Mouse (Mus musculus) C2C12 (cell line): ENCODE measurements at regions not wholly inside any gene's neighbourhood (a gene's known extent, or its start where the extent isn't known, plus 50 kb on each side); places are given as distances from the start of the nearest gene placed in this dataset.

ENCODE experiments used
- H3K27me3 ChIP-seq: one replicate; pipeline ENCODE4 v1.6.1; 2011; ENCODE audit not compliant: control insufficient read depth, insufficient read depth, insufficient read length
- H3K36me3 ChIP-seq: one replicate; pipeline ENCODE4 v1.6.1; 2011; ENCODE audit not compliant: control insufficient read depth, insufficient read depth
- H3K4me3 ChIP-seq: one replicate; pipeline ENCODE4 v1.5.1; 2011; ENCODE audit warnings: mild to moderate bottlenecking, control low read depth; ENCODE audit not compliant: poor library complexity, insufficient read depth, severe bottlenecking
- H3K79me2 ChIP-seq: one replicate; pipeline ENCODE4 v1.6.1; 2011; ENCODE audit not compliant: control insufficient read depth, insufficient read depth
- H3K79me3 ChIP-seq: one replicate; pipeline ENCODE4 v1.6.1; 2011; ENCODE audit warnings: low read depth, control low read depth
- H3ac ChIP-seq: one replicate; pipeline ENCODE3; 2011; ENCODE audit warnings: low read depth; ENCODE audit not compliant: control insufficient read depth, insufficient read length
- CEBPB ChIP-seq: IDR thresholded peaks from one replicate; pipeline ENCODE4 v1.6.1; 2011; ENCODE audit warnings: low read depth, mild to moderate bottlenecking, control low read depth, moderate library complexity
- CTCF ChIP-seq: IDR thresholded peaks from one replicate; pipeline ENCODE4 v1.5.1; 2011; ENCODE audit not compliant: control insufficient read depth, insufficient read depth, insufficient read length
- FOSL1 ChIP-seq: IDR thresholded peaks from one replicate; pipeline ENCODE4 v1.8.0; 2011; ENCODE audit warnings: mild to moderate bottlenecking, low read length; ENCODE audit not compliant: poor library complexity, insufficient read depth, severe bottlenecking
- MAX ChIP-seq: IDR thresholded peaks from one replicate; pipeline ENCODE4 v1.6.1; 2011; ENCODE audit warnings: mild to moderate bottlenecking, control low read depth
- MYOD1 ChIP-seq: IDR thresholded peaks from one replicate; pipeline ENCODE4 v1.6.1; 2011; ENCODE audit warnings: low read depth; ENCODE audit not compliant: control insufficient read depth, insufficient read length
- MYOG ChIP-seq: IDR thresholded peaks from one replicate; pipeline ENCODE4 v1.6.1; 2011; ENCODE audit not compliant: control insufficient read depth, insufficient read length; ENCODE audit errors: extremely low read depth
- USF1 ChIP-seq: IDR thresholded peaks from one replicate; pipeline ENCODE4 v1.6.1; 2011; ENCODE audit warnings: low read depth, mild to moderate bottlenecking, control low read depth, moderate library complexity

- TF ChIP-seq MAX (no peak), MYOG (no peak), MYOD1 (no peak), CTCF (no peak), CEBPB (no peak), FOSL1 (no peak), USF1 (no peak)
- H3ac ChIP-seq, result no peak overlapping the region
Measured at GRCm38 (mm10) chr4:131459746-131460145, 378.3 kb downstream of the Ptpru start.

GRCm38 (mm10) chr4:131461312-131461711, 376.8 kb downstream of the Ptpru start:
- no peak overlapping the region for H3K4me3 ChIP-seq
- TF ChIP-seq MYOD1, result no peak
- no peak overlapping the region for H3ac ChIP-seq
- no peaks in the 10 kb centered on the region for H3K79me2 ChIP-seq
- no peaks in the 10 kb centered on the region for H3K79me3 ChIP-seq
- H3K27me3 ChIP-seq, result no peaks in the 10 kb centered on the region
- no peaks in the 10 kb centered on the region for H3K36me3 ChIP-seq

More at GRCm38 (mm10) chr4:131459746-131460145, 378.3 kb downstream of the Ptpru start:
- no peaks in the 10 kb centered on the region for H3K79me3 ChIP-seq
- H3K4me3 ChIP-seq, result no peak overlapping the region
- no peaks in the 10 kb centered on the region for H3K79me2 ChIP-seq
- H3K36me3 ChIP-seq, result no peaks in the 10 kb centered on the region
- H3K27me3 ChIP-seq, result no peaks in the 10 kb centered on the region

- Histone ChIP-seq H3K79me2 (no peaks in the 10 kb centered on the region), H3K4me3 (no peak overlapping the region), H3ac (no peak overlapping the region), H3K79me3 (no peaks in the 10 kb centered on the region), H3K36me3 (no peaks in the 10 kb centered on the region), H3K27me3 (no peaks in the 10 kb centered on the region)
- TF ChIP-seq USF1 (no peak), CTCF (no peak), FOSL1 (no peak), MYOG (no peak), MAX (no peak), MYOD1 (no peak), CEBPB (no peak)
Measured at GRCm38 (mm10) chr4:131461728-131462127, 376.4 kb downstream of the Ptpru start.

- Histone ChIP-seq H3K79me2 (no peaks in the 10 kb centered on the region), H3K4me3 (no peak overlapping the region), H3ac (no peak overlapping the region), H3K79me3 (no peaks in the 10 kb centered on the region), H3K27me3 (no peaks in the 10 kb centered on the region), H3K36me3 (no peaks in the 10 kb centered on the region)
- TF ChIP-seq CTCF (no peak), MAX (no peak), FOSL1 (no peak), CEBPB (no peak), MYOG (no peak), USF1 (no peak), MYOD1 (no peak)
Measured at GRCm38 (mm10) chr4:131475023-131475422, 363.1 kb downstream of the Ptpru start.

- Histone ChIP-seq H3K79me3 (no peaks in the 10 kb centered on the region), H3ac (no peak overlapping the region), H3K4me3 (no peak overlapping the region), H3K79me2 (no peaks in the 10 kb centered on the region), H3K27me3 (no peaks in the 10 kb centered on the region), H3K36me3 (no peaks in the 10 kb centered on the region)
- no peak for TF ChIP-seq MAX
- no peak for TF ChIP-seq FOSL1
- TF ChIP-seq CTCF, result no peak
- no peak for TF ChIP-seq MYOG
- TF ChIP-seq USF1, result no peak
- TF ChIP-seq MYOD1, result no peak
- no peak for TF ChIP-seq CEBPB
Measured at GRCm38 (mm10) chr4:131478923-131479322, 359.2 kb downstream of the Ptpru start.

- Histone ChIP-seq H3K36me3 (no peaks in the 10 kb centered on the region), H3K79me2 (no peaks in the 10 kb centered on the region), H3ac (no peak overlapping the region), H3K4me3 (no peak overlapping the region), H3K79me3 (no peaks in the 10 kb centered on the region), H3K27me3 (no peaks in the 10 kb centered on the region)
- TF ChIP-seq MYOG (no peak), CEBPB (no peak), FOSL1 (no peak), MYOD1 (no peak), USF1 (no peak), CTCF (no peak), MAX (no peak)
Measured at GRCm38 (mm10) chr4:131483958-131484605, 354.0 kb downstream of the Ptpru start.
